Mouse (Mus musculus): Measurements from ENCODE around the gene Sirt3. TPM values are rescaled to one million over a fixed set of nuclear protein-coding genes. Genes with fewer than 3 reads are reported as not detected.

The Sirt3 gene
- total RNA-seq, 2 experiments from 2014 or later = 26.0 to 31.3 TPM

GRCm38 (mm10) chr7:140855181-140855580 lies 26.9 kb downstream of the Sirt3 start:
- intact Hi-C loops (cut with DNase I) = loop anchor here (10.0 kb wide), 1 partner anchor 320 kb away; the partner anchor contains the start of gene Rnh1
- no peak for DNase-seq

DNA sequence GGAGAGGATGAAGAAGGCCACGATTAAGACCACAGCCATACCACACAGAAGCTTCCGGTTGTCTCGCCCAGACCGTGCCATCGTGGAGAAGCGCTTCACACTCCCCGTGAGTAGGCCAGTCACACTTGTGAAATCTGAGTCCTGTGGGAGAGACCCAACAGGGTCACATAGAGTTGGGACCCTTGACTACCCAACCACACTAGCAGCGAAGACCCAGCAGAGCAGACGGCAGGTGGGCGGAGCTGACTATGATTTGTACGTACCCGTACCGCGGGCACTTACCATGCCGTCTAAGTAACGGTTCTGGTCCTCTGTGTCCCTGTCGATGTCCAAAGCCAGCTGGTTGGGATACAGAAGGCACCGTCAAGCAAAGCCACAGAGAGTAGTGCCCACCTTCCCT lies 27.6 kb downstream of the Sirt3 start:
- intact Hi-C loops (cut with DNase I) = loop anchor here (10.0 kb wide), 1 partner anchor 320 kb away; the partner anchor contains the start of gene Rnh1

GRCm38 (mm10) chr7:140853386-140853785 lies 28.7 kb downstream of the Sirt3 start:
- intact Hi-C loops (cut with DNase I) = loop anchor here (10.0 kb wide), 1 partner anchor 321 kb away; the partner anchor contains the start of gene Rnh1
- DNase-seq = no peak

More for the DNA sequence above, 27.6 kb downstream of the Sirt3 start:
- no peak for DNase-seq

- intact Hi-C loops (cut with DNase I) = loop anchor here (10.0 kb wide), 1 partner anchor 323 kb away; the partner anchor contains the start of gene Rnh1
- DNase-seq = no peak
These were observed 30.2 kb downstream of the Sirt3 start for GRCm38 (mm10) chr7:140851916-140852315.

DNA sequence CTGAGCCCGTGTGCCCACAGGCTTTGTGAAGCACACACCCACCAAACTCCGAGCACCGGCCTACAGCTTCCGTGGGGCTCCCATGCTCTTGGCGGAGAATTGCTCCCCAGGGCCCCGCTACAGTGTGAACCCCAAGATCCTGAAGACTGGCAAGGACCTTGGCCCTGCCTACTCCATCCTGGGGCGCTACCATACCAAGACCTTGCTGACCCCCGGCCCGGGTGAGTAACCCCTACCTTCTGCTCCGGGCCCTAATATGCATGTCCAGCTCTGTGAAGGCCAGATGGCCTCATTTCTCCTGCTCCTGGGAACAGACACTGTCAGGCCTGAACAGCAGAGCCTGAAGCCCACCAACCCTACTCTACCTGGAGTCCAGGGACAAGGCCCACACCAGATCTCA lies 33.5 kb downstream of the Sirt3 start:
- no peak for DNase-seq
- intact Hi-C loops (cut with DNase I) = loop anchor here (5.0 kb wide), 1 partner anchor 59 kb away; no protein-coding TSS in a partner anchor

DNA sequence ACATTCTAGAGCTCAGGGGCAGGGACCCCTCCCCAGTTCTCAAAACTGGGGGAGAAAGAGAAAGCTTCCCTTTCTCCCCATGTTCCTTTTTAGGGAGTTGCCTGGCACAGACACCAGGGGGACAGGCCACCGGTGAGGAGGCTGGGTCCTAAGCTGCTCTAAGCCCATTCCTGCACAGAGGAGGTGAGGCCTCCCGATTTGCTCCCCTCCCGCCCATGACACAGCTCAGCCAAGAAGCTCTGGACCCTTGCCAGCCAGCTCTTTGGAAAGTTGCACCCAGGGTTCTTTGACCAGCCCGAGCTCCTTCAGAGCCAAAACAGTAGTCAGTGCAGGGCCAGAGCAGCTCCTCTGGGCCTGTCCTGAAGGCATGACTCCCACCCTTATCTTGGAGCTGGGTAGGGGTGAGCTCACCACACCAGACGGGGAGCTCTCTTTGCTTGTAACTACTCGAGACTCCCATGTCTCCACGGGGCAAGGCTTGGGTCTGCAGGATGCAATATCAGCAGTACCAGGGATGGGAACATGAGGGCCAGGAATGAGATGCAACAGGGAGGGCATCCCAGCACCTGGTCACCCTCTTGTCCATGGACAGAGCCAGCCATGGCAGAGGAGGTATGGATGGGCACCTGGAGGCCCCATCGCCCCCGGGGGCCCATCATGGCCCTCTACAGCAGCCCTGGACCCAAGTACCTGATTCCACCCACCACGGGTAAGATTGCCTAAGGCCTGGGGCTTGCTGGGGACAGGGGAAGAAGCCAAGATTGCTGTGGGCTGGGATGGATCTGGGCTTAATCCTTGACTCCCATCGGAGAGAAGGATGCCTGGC lies 34.1 kb downstream of the Sirt3 start, which contains the start of gene Odf3:
Gene Odf3, plus strand, starts transcription at position 51 of the 826 bp plus-strand sequence.
- intact Hi-C loops (cut with DNase I) = loop anchor here (2.0 to 5.0 kb wide), 2 partner anchors 59 to 201 kb away; no protein-coding TSS in a partner anchor
- peak; percentile 54 for DNase-seq

GRCm38 (mm10) chr7:140846676-140847075 lies 35.4 kb downstream of the Sirt3 start:
- intact Hi-C loops (cut with DNase I) = loop anchor here (2.0 to 5.0 kb wide), 2 partner anchors 61 to 202 kb away; no protein-coding TSS in a partner anchor
- no peak for DNase-seq

DNA sequence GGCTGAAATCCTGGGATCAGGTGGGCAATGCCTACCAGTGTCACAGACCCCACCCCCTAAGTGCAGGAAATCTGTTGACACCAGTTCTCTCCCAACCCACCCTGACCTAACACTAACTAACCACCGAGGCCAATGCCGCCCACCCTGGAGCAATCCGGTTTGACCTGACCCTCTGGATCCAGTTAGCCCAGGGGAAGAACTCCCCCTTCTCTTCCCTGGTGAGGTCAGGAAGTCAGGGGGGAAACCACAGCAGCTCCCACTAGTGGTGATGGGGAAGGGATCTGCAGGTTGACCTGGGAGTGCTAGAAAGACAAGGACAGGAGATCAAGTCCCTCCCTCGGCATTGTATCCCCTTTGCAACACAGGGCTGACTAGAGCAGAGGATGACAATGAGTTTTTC lies 36.4 kb downstream of the Sirt3 start:
- intact Hi-C loops (cut with DNase I) = loop anchor here (2.0 to 5.0 kb wide), 2 partner anchors 62 to 203 kb away; no protein-coding TSS in a partner anchor
- no peak for DNase-seq

DNA sequence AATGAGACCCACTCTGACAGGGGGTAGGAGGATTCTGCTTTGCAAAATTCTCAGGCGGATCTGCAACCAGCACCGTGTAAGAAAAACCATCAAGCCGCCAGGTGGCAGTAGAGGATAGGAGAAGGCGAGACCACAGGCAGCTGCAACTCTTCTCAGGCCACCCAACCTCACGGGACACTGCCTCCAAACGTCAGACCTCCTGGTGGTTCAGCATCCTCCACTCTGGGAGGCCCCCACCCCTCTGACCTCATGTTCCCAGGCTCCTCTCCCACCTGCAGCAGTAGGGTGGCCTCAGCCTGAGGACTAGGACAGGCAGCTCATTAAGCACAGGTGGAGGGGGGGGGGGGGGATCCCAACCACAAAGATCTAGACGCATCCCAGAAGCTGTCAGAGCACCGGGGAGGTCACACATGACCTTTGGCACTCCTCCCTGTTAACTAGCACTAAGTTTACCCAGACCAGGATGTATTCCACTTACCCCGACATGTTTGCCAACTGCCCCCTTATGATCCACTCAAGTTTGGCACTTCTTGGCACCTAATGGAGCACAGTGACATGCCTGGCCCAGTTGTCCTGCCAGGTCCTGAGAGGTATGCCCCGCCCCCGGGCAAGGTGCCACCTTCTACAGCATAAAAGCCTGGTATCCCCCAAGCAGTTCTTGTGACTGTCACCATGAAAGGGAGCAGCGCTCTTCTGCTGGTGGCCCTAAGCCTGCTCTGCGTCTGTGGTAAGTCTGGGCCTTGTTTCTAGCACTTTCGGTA lies 37.0 kb downstream of the Sirt3 start, which contains the start of gene Scgb1c1:
Gene Scgb1c1, plus strand, starts transcription at position 643 of the 761 bp plus-strand sequence.
- intact Hi-C loops (cut with DNase I) = loop anchor here (5.0 kb wide), 1 partner anchor 62 kb away; no protein-coding TSS in a partner anchor
- peak; percentile 92 for DNase-seq

GRCm38 (mm10) chr7:140843806-140844205 lies 38.3 kb downstream of the Sirt3 start:
- intact Hi-C loops (cut with DNase I) = no loop called here
- no peak for DNase-seq

GRCm38 (mm10) chr7:140840750-140841735 lies 41.1 kb downstream of the Sirt3 start:
- intact Hi-C loops (cut with DNase I) = no loop called here
- no peak for DNase-seq

- no peak for DNase-seq
- intact Hi-C loops (cut with DNase I) = no loop called here
These were observed 42.6 kb downstream of the Sirt3 start for GRCm38 (mm10) chr7:140839556-140839955.

- no peak for DNase-seq
- intact Hi-C loops (cut with DNase I) = no loop called here
These were observed 45.6 kb downstream of the Sirt3 start for GRCm38 (mm10) chr7:140836243-140837115.

GRCm38 (mm10) chr7:140835758-140836087 lies 46.4 kb downstream of the Sirt3 start:
- DNase-seq = no peak
- intact Hi-C loops (cut with DNase I) = no loop called here

DNA sequence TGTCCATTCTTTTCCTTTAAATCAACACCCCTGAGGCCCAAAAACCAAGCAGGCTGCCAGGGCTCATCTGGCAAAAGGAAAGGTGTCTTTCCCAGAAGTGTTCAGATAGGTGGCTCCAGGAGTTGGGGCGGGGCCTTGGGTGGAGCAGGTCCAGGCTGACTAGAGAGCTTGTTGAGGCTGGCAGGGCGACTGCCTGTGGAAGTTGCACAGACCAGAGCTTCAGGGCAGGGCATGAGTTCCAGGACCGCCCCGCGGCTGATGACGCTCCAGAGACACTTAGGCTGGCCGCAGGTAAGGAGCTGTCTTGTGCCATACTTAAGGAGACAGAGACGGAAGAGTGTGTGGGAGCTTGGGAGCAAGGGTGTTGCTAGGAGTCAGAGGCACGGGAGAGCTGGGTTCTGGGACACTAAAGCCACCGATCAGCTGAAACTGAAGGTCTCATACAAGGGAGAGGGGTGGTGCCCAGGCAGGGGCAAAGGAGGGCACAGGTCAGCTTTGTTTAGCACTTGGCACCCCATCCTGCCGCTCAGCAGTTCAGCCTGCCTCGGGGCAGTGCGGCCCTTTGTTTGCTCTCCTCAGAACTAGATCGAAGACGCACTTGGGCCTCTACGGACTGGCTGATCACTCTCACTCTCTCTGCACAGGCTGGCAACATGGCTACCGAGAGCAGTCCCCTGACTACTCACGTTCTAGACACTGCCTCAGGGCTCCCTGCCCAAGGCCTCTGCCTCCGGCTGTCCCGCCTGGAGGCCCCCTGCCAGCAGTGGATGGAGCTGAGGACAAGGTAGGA lies 46.9 kb downstream of the Sirt3 start, which contains the start of gene Urah:
Gene Urah, plus strand, starts transcription at position 51 of the 790 bp plus-strand sequence.
- DNase-seq = no peak
- intact Hi-C loops (cut with DNase I) = no loop called here

DNA sequence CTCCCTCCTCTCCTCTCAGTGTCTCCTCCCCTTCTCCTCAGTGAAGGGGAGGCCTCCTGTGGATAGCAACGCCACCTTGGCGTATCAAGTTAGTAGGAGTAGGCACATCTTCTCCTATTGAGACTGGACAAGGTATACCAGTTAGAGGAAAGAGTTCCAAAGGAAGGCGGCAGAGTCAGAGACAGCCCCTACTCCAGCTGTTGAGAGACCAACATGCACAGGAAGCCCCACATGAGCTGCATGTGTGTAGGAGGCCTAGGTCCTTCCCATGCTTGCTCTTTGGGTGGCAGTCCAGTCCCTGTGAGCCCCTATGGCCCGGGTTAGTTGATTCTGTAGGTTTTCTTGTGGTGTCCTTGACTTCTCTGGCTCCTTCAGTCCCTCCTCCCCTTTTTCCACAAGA lies 48.8 kb downstream of the Sirt3 start:
- DNase-seq = no peak
- intact Hi-C loops (cut with DNase I) = no loop called here

DNA sequence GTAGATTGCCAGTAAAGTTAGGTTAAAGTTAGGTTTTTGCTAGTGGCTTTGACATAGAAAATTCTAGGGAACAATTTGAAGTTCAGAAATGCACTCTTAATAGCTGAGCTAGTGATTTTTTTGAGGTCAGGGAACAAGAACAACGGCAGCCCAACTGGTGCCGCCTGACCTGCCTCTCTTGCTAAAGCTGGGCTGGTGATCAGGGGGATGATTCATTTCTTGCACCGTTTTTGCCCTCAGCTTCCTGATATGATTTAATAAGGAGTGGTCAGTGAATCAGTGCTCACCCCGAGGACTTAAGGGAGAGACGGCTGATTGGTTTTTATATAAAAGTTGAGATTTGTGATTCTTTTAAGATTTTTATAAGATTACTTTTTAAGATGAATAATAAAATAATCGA lies 50.7 kb downstream of the Sirt3 start:
- no peak for DNase-seq
- intact Hi-C loops (cut with DNase I) = no loop called here

Measured in left cerebral cortex, postnatal 4 days (tissue).